ENCODE assay signal across 8 mouse cellular contexts in genomic region chr9:118488138-118488895, GRCm38 (mm10). TPM values are rescaled to one million over a fixed set of nuclear protein-coding genes. Genes with fewer than 3 reads are reported as not detected.
DNase-seq lines count a peak whose midpoint lies in the region; ATAC-seq and TF ChIP-seq lines count a peak whose summit lies in the region.
"Had no signal": no experiment of that assay in that cellular context is flagged by ENCODE, and none has a peak within 500 bp of the region (broad histone marks: within the 10 kb centered on the region; RNA-seq: fewer than 3 reads in every experiment).

No protein-coding gene starts in this region.

- peak overlapping the region; percentile 88 for H3K4me2 ChIP-seq in heart, postnatal 0 days (ENCODE audit: low read depth, low read length)
- peak overlapping the region; percentile 61 for H3K4me2 ChIP-seq in stomach, embryonic 16.5 days (ENCODE audit: low read depth, low read length)

- WGBS in heart, postnatal 0 days, result under 1% methylated on average over 28 of the region's 28 CpGs
- 1% methylated on average over 28 of the region's 28 CpGs for WGBS in stomach, embryonic 16.5 days

- peak; percentile 36 to 38 for DNase-seq in B cell, adult 2 months
- DNase-seq in Muller cell, postnatal 12 days (ENCODE audit: inconsistent ontology term), result peak; percentile 69
- DNase-seq in embryo, embryonic 10 days (ENCODE audit: low spot score), result peak; percentile 76
- peak; percentile 43 for DNase-seq in heart, postnatal 0 days (ENCODE audit: low spot score)
- peak; percentile 62 to 72 for DNase-seq in kidney, postnatal 25 days

- H3K27ac ChIP-seq in heart, postnatal 0 days (ENCODE audit: low read depth), result no peak overlapping the region
- no peak overlapping the region for H3K27ac ChIP-seq in stomach, embryonic 16.5 days (ENCODE audit: low read length)

- no peaks in the 10 kb centered on the region for H3K9me3 ChIP-seq in heart, postnatal 0 days (replicated peaks; ENCODE audit: control insufficient read depth, low read length)
- H3K9me3 ChIP-seq in stomach, embryonic 16.5 days (replicated peaks; ENCODE audit: control insufficient read depth, low read length), result no peaks in the 10 kb centered on the region

- peak; percentile 62; the same call in 1 of the 2 replicates for ATAC-seq in heart, postnatal 0 days (ENCODE audit: insufficient read depth, low read depth)
- peak; percentile 67 for ATAC-seq in megakaryocyte, adult 5-6 weeks (ENCODE audit: poor library complexity, severe bottlenecking)
- ATAC-seq in stomach, embryonic 16.5 days (ENCODE audit: insufficient read depth, low FRiP score), result no peak

- TF ChIP-seq EP300 in heart, postnatal 0 days (IDR thresholded peaks at IDR 0.05; ENCODE audit: low read depth), result no peak

- H3K9ac ChIP-seq in heart, postnatal 0 days (replicated peaks; ENCODE audit: low read depth, low read length), result 0 out of 2 replicates have a peak overlapping the region, but pooled peaks have one; percentile 14
- H3K9ac ChIP-seq in stomach, embryonic 16.5 days (ENCODE audit: low read length), result no peak overlapping the region; the same call in 1 of the 2 replicates

- no peaks in the 10 kb centered on the region for H3K36me3 ChIP-seq in heart, postnatal 0 days (replicated peaks; ENCODE audit: control insufficient read depth, insufficient read depth, low read length)
- H3K36me3 ChIP-seq in stomach, embryonic 16.5 days (ENCODE audit: control insufficient read depth, insufficient read depth, low read length), result no peaks in the 10 kb centered on the region

- H3K27me3 ChIP-seq in heart, postnatal 0 days (ENCODE audit: control insufficient read depth, insufficient read depth, low read length), result peaks cover 57% of the 10 kb centered on the region
- H3K27me3 ChIP-seq in stomach, embryonic 16.5 days (ENCODE audit: control insufficient read depth, insufficient read depth, low read length), result peaks cover 48% of the 10 kb centered on the region

- TF ChIP-seq CTCF in heart, postnatal 0 days (IDR thresholded peaks at IDR 0.05; ENCODE audit: low read depth), result peak; percentile 37

- H3K4me1 ChIP-seq in heart, postnatal 0 days (ENCODE audit: control insufficient read depth, insufficient read depth), result peaks cover 18% of the 10 kb centered on the region; the same call in 1 of the 2 replicates
- peaks cover 10% of the 10 kb centered on the region for H3K4me1 ChIP-seq in stomach, embryonic 16.5 days (ENCODE audit: control insufficient read depth, insufficient read depth, low read length)

- H3K4me3 ChIP-seq in heart, postnatal 0 days (ENCODE audit: low read depth, low read length), result peak overlapping the region; percentile 46
- H3K4me3 ChIP-seq in stomach, embryonic 16.5 days (replicated peaks; ENCODE audit: low read length), result peak overlapping the region; percentile 46

RNA-seq across cellular contexts. Expression of gene Eomes, which starts 10.3 kb away (rescaled TPM):
- not detected in 2 replicates for total RNA-seq in heart, postnatal 0 days (2014; rRNA removed; ENCODE audit: low replicate concordance)
- polyA plus RNA-seq in heart, postnatal 0 days (2015; fragmentation: Nextera tagmentation; extraction: Ambion mirVana), result not detected in 2 replicates
- total RNA-seq in megakaryocyte, adult 5-6 weeks (2015), result 0.78 and 1.3 TPM in 2 replicates
- 0.37 and 1.8 TPM in 2 replicates for total RNA-seq in megakaryocyte, adult 5-6 weeks (2017)
- 0.06 and 0.09 TPM in 2 replicates for polyA plus RNA-seq in stomach, embryonic 16.5 days (2015; fragmentation: Nextera tagmentation; extraction: Ambion mirVana)
- total RNA-seq: gastrocnemius, adult 8-10 months had no signal

RNA-seq across cellular contexts. Expression of gene Golga4, which starts 17.8 kb away (rescaled TPM):
- 56.4 and 57.6 TPM in 2 replicates for total RNA-seq in heart, postnatal 0 days (2014; rRNA removed; ENCODE audit: low replicate concordance)
- 40.9 and 45.3 TPM in 2 replicates for polyA plus RNA-seq in heart, postnatal 0 days (2015; fragmentation: Nextera tagmentation; extraction: Ambion mirVana)
- 20.7 and 27.3 TPM in 2 replicates for total RNA-seq in megakaryocyte, adult 5-6 weeks (2015)
- 46.0 and 57.2 TPM in 2 replicates for total RNA-seq in megakaryocyte, adult 5-6 weeks (2017)
- polyA plus RNA-seq in stomach, embryonic 16.5 days (2015; fragmentation: Nextera tagmentation; extraction: Ambion mirVana), result 48.8 and 50.6 TPM in 2 replicates
